Mouse (Mus musculus) gastrocnemius, adult 8-10 months (tissue): ENCODE results near the gene Larp6. TPM values are rescaled to one million over a fixed set of nuclear protein-coding genes. Genes with fewer than 3 reads are reported as not detected.

ENCODE experiments used
- DNase-seq, 2 experiments: peaks; one replicate each; pipeline ENCODE4 v3.0.0; 2022; ENCODE audit warnings: low spot score in 2 of 2
- total RNA-seq, 4 experiments: library from RNA; stranded (reverse); gene quantifications; 2 replicates each; pipeline ENCODE4 v1.2.4; 2022

The Larp6 gene
- total RNA-seq, 4 experiments from 2014 or later, result 0.80 to 2.2 (median 1.3) TPM

- no peak for DNase-seq
Measured at GRCm38 (mm10) chr9:60714191-60714590, 1.4 kb downstream of the Larp6 start.

GRCm38 (mm10) chr9:60715271-60715670, 2.5 kb downstream of the Larp6 start:
- DNase-seq, result no peak

GRCm38 (mm10) chr9:60715828-60716227, 3.0 kb downstream of the Larp6 start:
- no peak for DNase-seq

- no peak for DNase-seq
Measured at GRCm38 (mm10) chr9:60718284-60718683, 5.5 kb downstream of the Larp6 start.

- DNase-seq, result no peak
Measured at GRCm38 (mm10) chr9:60719687-60720086, 6.9 kb downstream of the Larp6 start.

- no peak for DNase-seq
Measured at GRCm38 (mm10) chr9:60724968-60725367, 12.2 kb downstream of the Larp6 start.

- no peak for DNase-seq
Measured at GRCm38 (mm10) chr9:60734321-60734720, 21.5 kb downstream of the Larp6 start.

GRCm38 (mm10) chr9:60739126-60739525, 26.3 kb downstream of the Larp6 start:
- DNase-seq, result no peak

- peak in 1 of 2 experiments; percentile 46 for DNase-seq
Measured at GRCm38 (mm10) chr9:60741436-60741835, 28.6 kb downstream of the Larp6 start.

GRCm38 (mm10) chr9:60742516-60742915, 29.7 kb downstream of the Larp6 start:
- peak; percentile 55 to 65 for DNase-seq

- peak in 1 of 2 experiments; percentile 44 for DNase-seq
Measured at GRCm38 (mm10) chr9:60743180-60743900, 30.6 kb downstream of the Larp6 start.

GRCm38 (mm10) chr9:60744171-60744969, 31.6 kb downstream of the Larp6 start:
- peak in 1 of 2 experiments; percentile 32 for DNase-seq

- DNase-seq, result no peak
Measured at GRCm38 (mm10) chr9:60744971-60745370, 32.2 kb downstream of the Larp6 start.

- DNase-seq, result no peak
Measured at GRCm38 (mm10) chr9:60746561-60746960, 33.8 kb downstream of the Larp6 start.

- DNase-seq, result no peak
Measured at GRCm38 (mm10) chr9:60747672-60748071, 34.9 kb downstream of the Larp6 start.

- no peak for DNase-seq
Measured at GRCm38 (mm10) chr9:60748191-60748590, 35.4 kb downstream of the Larp6 start.

- no peak for DNase-seq
Measured at GRCm38 (mm10) chr9:60749105-60749504, 36.3 kb downstream of the Larp6 start.

- DNase-seq, result no peak
Measured at GRCm38 (mm10) chr9:60751098-60751497, 38.3 kb downstream of the Larp6 start.

GRCm38 (mm10) chr9:60751971-60752370, 39.2 kb downstream of the Larp6 start:
- DNase-seq, result no peak

- no peak for DNase-seq
Measured at GRCm38 (mm10) chr9:60752636-60753035, 39.8 kb downstream of the Larp6 start.

- peak; percentile 56 to 58 for DNase-seq
Measured at GRCm38 (mm10) chr9:60756258-60756657, 43.5 kb downstream of the Larp6 start.

- no peak for DNase-seq
Measured at GRCm38 (mm10) chr9:60756866-60757740, 44.3 kb downstream of the Larp6 start.
